Mouse (Mus musculus): ENCODE measurements around the gene Gjb4.
A peak's percentile ranks its signal among the peaks of the same experiment; 100 is the strongest.

Gene Gjb4

GRCm38 (mm10) chr4:127353951-127354438 is at the start of gene Gjb4:
Gjb4 (minus strand) TSS chr4:127354081.
- no peak for DNase-seq

- DNase-seq, result no peak
These were observed 48.7 kb upstream of the Gjb4 start for GRCm38 (mm10) chr4:127402614-127403013.

- no peak for DNase-seq
These were observed 48.3 kb upstream of the Gjb4 start for GRCm38 (mm10) chr4:127402166-127402565.

- DNase-seq, result no peak
These were observed 46.6 kb upstream of the Gjb4 start for GRCm38 (mm10) chr4:127400165-127401145.

- DNase-seq, result no peak
These were observed 41.7 kb upstream of the Gjb4 start for GRCm38 (mm10) chr4:127395591-127395990.

- DNase-seq, result no peak
These were observed 35.8 kb upstream of the Gjb4 start for GRCm38 (mm10) chr4:127389645-127390044.

- DNase-seq, result peak in 1 of 2 experiments; percentile 12
These were observed 23.5 kb upstream of the Gjb4 start for GRCm38 (mm10) chr4:127377344-127377743.

GRCm38 (mm10) chr4:127375541-127376177 is 21.8 kb upstream of the Gjb4 start:
- no peak for DNase-seq

- no peak for DNase-seq
These were observed 20.8 kb upstream of the Gjb4 start for GRCm38 (mm10) chr4:127374645-127375044.

- DNase-seq, result peak in 1 of 2 experiments; percentile 14
These were observed 19.6 kb upstream of the Gjb4 start for GRCm38 (mm10) chr4:127373491-127373890.

GRCm38 (mm10) chr4:127371546-127371945 is 17.7 kb upstream of the Gjb4 start:
- no peak for DNase-seq

GRCm38 (mm10) chr4:127370447-127370846 is 16.6 kb upstream of the Gjb4 start:
- peak in 1 of 2 experiments; percentile 14 for DNase-seq

GRCm38 (mm10) chr4:127368379-127368973 is 14.6 kb upstream of the Gjb4 start:
- peak; percentile 51 to 68 for DNase-seq

- no peak for DNase-seq
These were observed 12.0 kb upstream of the Gjb4 start for GRCm38 (mm10) chr4:127365834-127366233.

- no peak for DNase-seq
These were observed 11.6 kb upstream of the Gjb4 start for GRCm38 (mm10) chr4:127365433-127365832.

- no peak for DNase-seq
These were observed 10.6 kb upstream of the Gjb4 start for GRCm38 (mm10) chr4:127364431-127364830.

- no peak for DNase-seq
These were observed 9.4 kb upstream of the Gjb4 start for GRCm38 (mm10) chr4:127363331-127363730.

- DNase-seq, result no peak
These were observed 8.6 kb upstream of the Gjb4 start for GRCm38 (mm10) chr4:127362520-127362919.

- no peak for DNase-seq
These were observed 4.1 kb upstream of the Gjb4 start, which contains the start of gene Gjb5 for GRCm38 (mm10) chr4:127358018-127358417. Gjb5 (minus strand) TSS chr4:127358181.

GRCm38 (mm10) chr4:127354506-127355485 is 915 bp upstream of the Gjb4 start:
- peak; percentile 52 to 58 for DNase-seq

- DNase-seq, result no peak
These were observed 1.3 kb downstream of the Gjb4 start for GRCm38 (mm10) chr4:127352594-127352993.
